8 mouse cellular contexts compared by ENCODE assay signal in the genomic region with DNA sequence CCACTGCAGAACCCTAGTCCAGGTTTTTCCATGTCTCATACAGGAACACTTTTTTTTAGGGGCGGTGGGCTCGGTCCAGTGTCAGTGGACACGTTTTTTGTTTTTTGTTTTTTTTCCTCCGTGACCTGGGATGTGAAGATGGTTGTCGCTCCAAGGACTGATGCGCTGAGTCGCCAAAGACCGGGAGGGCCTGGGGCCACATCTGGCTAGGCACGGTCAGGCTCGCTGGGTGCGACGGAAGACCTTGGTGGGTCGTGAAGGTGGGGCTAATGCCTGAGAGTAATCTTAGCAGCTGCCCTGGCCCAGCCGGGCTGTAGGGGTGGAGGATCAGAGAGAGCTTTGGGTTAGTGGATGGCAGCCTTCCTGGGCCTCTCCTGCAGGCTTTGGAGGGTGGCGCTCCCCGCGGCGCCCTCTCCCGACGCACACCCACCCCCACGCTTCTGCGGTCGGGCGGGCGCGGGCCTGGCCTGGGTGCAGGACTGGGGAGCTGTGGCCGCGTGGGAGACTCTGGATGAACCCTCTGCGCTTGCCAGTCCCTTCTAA. TPM values are rescaled to one million over a fixed set of nuclear protein-coding genes. Genes with fewer than 3 reads are reported as not detected.
DNase-seq lines count a peak whose midpoint lies in the region; ATAC-seq and TF ChIP-seq lines count a peak whose summit lies in the region.

No protein-coding gene starts in this region.

- TF ChIP-seq POLR2A in kidney, adult 2 months (IDR thresholded peaks at IDR 0.05; ENCODE audit: low read depth, low read length) = no peak

- H3K36me3 ChIP-seq in kidney, adult 2 months (ENCODE audit: control insufficient read depth, insufficient read depth, low read length) = no peaks in the 10 kb centered on the region
- H3K36me3 ChIP-seq in ES-E14 (ENCODE audit: control insufficient read depth, insufficient read depth, low read length, poor library complexity, severe bottlenecking) = no peaks in the 10 kb centered on the region; the same call in 1 of the 2 replicates
- H3K36me3 ChIP-seq in heart, embryonic 10.5 days = peaks cover 11% of the 10 kb centered on the region
- peaks cover 24% of the 10 kb centered on the region; the same call in 1 of the 2 replicates for H3K36me3 ChIP-seq in limb, embryonic 12.5 days
- no peaks in the 10 kb centered on the region for H3K36me3 ChIP-seq in midbrain, embryonic 16.5 days (ENCODE audit: control insufficient read depth, insufficient read depth, low read length)

- no peak for DNase-seq in kidney, adult 2 months
- no peak for DNase-seq in kidney, adult 11 months
- no peak for DNase-seq in ES-E14 (ENCODE audit: low read depth, low spot score)
- DNase-seq in cerebellum, postnatal 36 days = peak; percentile 47 to 54
- DNase-seq in heart, embryonic 10.5 days (ENCODE audit: low spot score) = no peak
- DNase-seq in thymus, postnatal 4 days = peak; percentile 58

- H3K4me1 ChIP-seq in kidney, adult 2 months (ENCODE audit: control insufficient read depth, insufficient read depth, low read length) = peaks cover 9% of the 10 kb centered on the region
- H3K4me1 ChIP-seq in ES-E14 (ENCODE audit: control insufficient read depth in 2 of 2, insufficient read depth in 2 of 2, low read length in 2 of 2, poor library complexity in 1 of 2) = peaks cover 3 to 21% of the 10 kb centered on the region in 2 experiments; a peak in 2 of 4 replicates
- peaks cover 48% of the 10 kb centered on the region for H3K4me1 ChIP-seq in heart, embryonic 10.5 days
- H3K4me1 ChIP-seq in limb, embryonic 12.5 days (replicated peaks) = peaks cover 48% of the 10 kb centered on the region
- H3K4me1 ChIP-seq in midbrain, embryonic 16.5 days (ENCODE audit: control insufficient read depth, insufficient read depth, low read length) = peaks cover 38% of the 10 kb centered on the region

- no peak for TF ChIP-seq CTCF in kidney, adult 2 months (conservative IDR thresholded peaks at IDR 0.05; ENCODE audit: insufficient read depth, insufficient read length, low read depth, low read length)

- in situ Hi-C loops in ES-E14 (cut with MboI; ENCODE audit: low sequenced_read_pairs in 2 of 2, unreplicated experiment in 2 of 2) = loop anchor here in 1 of 2 experiments (5.0 kb wide), 1 partner anchor 35 kb away; no protein-coding TSS in a partner anchor

- 6% methylated on average over 29 of the region's 29 CpGs for WGBS in kidney, adult 2 months
- WGBS in heart, embryonic 10.5 days = under 1% methylated on average over 29 of the region's 29 CpGs
- WGBS in limb, embryonic 12.5 days = under 1% methylated on average over 29 of the region's 29 CpGs
- under 1% methylated on average over 27 of the region's 29 CpGs for WGBS in midbrain, embryonic 16.5 days

- no peak; the same call in 1 of the 2 replicates for ATAC-seq in limb, embryonic 12.5 days (ENCODE audit: insufficient number of reproducible peaks, insufficient read depth, low FRiP score, low TSS enrichment, low read depth)
- peak; percentile 20 for ATAC-seq in midbrain, embryonic 16.5 days

- H3K4me3 ChIP-seq in kidney, adult 2 months (ENCODE audit: insufficient read depth, low read depth, low read length) = peak overlapping the region; percentile 71
- H3K4me3 ChIP-seq in ES-E14 (ENCODE audit: insufficient read depth in 1 of 2, low read depth in 1 of 2, low read length in 2 of 2, poor library complexity in 1 of 2, severe bottlenecking in 1 of 2) = peak overlapping the region; percentile 89 to 92
- H3K4me3 ChIP-seq in heart, embryonic 10.5 days = peak overlapping the region; percentile 88
- H3K4me3 ChIP-seq in limb, embryonic 12.5 days (replicated peaks) = peak overlapping the region; percentile 94
- H3K4me3 ChIP-seq in midbrain, embryonic 16.5 days (ENCODE audit: low read depth, low read length) = peak overlapping the region; percentile 93

- H3K27me3 ChIP-seq in kidney, adult 2 months (replicated peaks; ENCODE audit: control insufficient read depth, insufficient read depth, low read length) = no peaks in the 10 kb centered on the region
- H3K27me3 ChIP-seq in heart, embryonic 10.5 days (ENCODE audit: insufficient read depth, poor library complexity, severe bottlenecking) = no peaks in the 10 kb centered on the region
- H3K27me3 ChIP-seq in limb, embryonic 12.5 days = no peaks in the 10 kb centered on the region
- no peaks in the 10 kb centered on the region for H3K27me3 ChIP-seq in midbrain, embryonic 16.5 days (ENCODE audit: control insufficient read depth, insufficient read depth, low read depth, low read length)

- H3K4me2 ChIP-seq in limb, embryonic 12.5 days = peak overlapping the region; percentile 99
- H3K4me2 ChIP-seq in midbrain, embryonic 16.5 days (ENCODE audit: low read length) = peak overlapping the region; percentile 95

- no peak overlapping the region for H3K27ac ChIP-seq in kidney, adult 2 months (ENCODE audit: insufficient read depth, low read depth, low read length)
- H3K27ac ChIP-seq in ES-E14 (ENCODE audit: insufficient read depth, low read depth, low read length, poor library complexity, severe bottlenecking) = no peak overlapping the region
- H3K27ac ChIP-seq in heart, embryonic 10.5 days = peak overlapping the region; percentile 97
- H3K27ac ChIP-seq in limb, embryonic 12.5 days = peak overlapping the region; percentile 93
- peak overlapping the region; percentile 83 for H3K27ac ChIP-seq in midbrain, embryonic 16.5 days (ENCODE audit: low read length)

- H3K9ac ChIP-seq in ES-E14 (ENCODE audit: insufficient read depth, low read depth, low read length, poor library complexity, severe bottlenecking) = peak overlapping the region; percentile 86
- H3K9ac ChIP-seq in limb, embryonic 12.5 days (replicated peaks) = peak overlapping the region; percentile 97
- H3K9ac ChIP-seq in midbrain, embryonic 16.5 days (ENCODE audit: low read depth, low read length) = peak overlapping the region; percentile 95

- H3K9me3 ChIP-seq in ES-E14 (ENCODE audit: control insufficient read depth, insufficient read depth, low read depth, low read length) = no peaks in the 10 kb centered on the region
- no peaks in the 10 kb centered on the region for H3K9me3 ChIP-seq in heart, embryonic 10.5 days
- no peaks in the 10 kb centered on the region for H3K9me3 ChIP-seq in limb, embryonic 12.5 days
- H3K9me3 ChIP-seq in midbrain, embryonic 16.5 days (replicated peaks; ENCODE audit: control insufficient read depth, low read length, poor library complexity, severe bottlenecking) = no peaks in the 10 kb centered on the region

TF ChIP-seq in ES-E14, 5 proteins besides CTCF, POLR2A, EP300 and RAD21:
- TF ChIP-seq ZNF384 (IDR thresholded peaks at IDR 0.05; ENCODE audit: low read depth, low read length) = no peak
TF ChIP-seq in ES-E14: peak in this region for 0.

RNA-seq across cellular contexts. Expression of gene Agap3, which starts 0.8 kb away (rescaled TPM):
- 59.4 and 62.3 TPM in 2 replicates for polyA plus RNA-seq in kidney, adult 2 months (2012; rRNA removed)
- total RNA-seq in ES-E14 (2012; rRNA removed) = 50.1 and 51.2 TPM in 2 replicates
- polyA plus RNA-seq in heart, embryonic 10.5 days (2016; fragmentation: Nextera tagmentation; extraction: Ambion mirVana) = 20.1 and 30.1 TPM in 2 replicates
- polyA plus RNA-seq in limb, embryonic 12.5 days (2016; fragmentation: Nextera tagmentation; extraction: Ambion mirVana) = 42.0 and 67.8 TPM in 2 replicates
- 55.6 and 56.9 TPM in 2 replicates for polyA plus RNA-seq in midbrain, embryonic 16.5 days (2015; fragmentation: Nextera tagmentation; extraction: Ambion mirVana)

RNA-seq across cellular contexts. Expression of gene Tmub1, which starts 5.1 kb away (rescaled TPM):
- polyA plus RNA-seq in kidney, adult 2 months (2012; rRNA removed) = 60.0 and 68.9 TPM in 2 replicates
- 7.8 and 11.5 TPM in 2 replicates for total RNA-seq in ES-E14 (2012; rRNA removed)
- polyA plus RNA-seq in heart, embryonic 10.5 days (2016; fragmentation: Nextera tagmentation; extraction: Ambion mirVana) = 21.3 and 22.3 TPM in 2 replicates
- polyA plus RNA-seq in limb, embryonic 12.5 days (2016; fragmentation: Nextera tagmentation; extraction: Ambion mirVana) = 21.0 and 21.8 TPM in 2 replicates
- 60.1 and 63.2 TPM in 2 replicates for polyA plus RNA-seq in midbrain, embryonic 16.5 days (2015; fragmentation: Nextera tagmentation; extraction: Ambion mirVana)

RNA-seq across cellular contexts. Expression of gene Fastk, which starts 7.7 kb away (rescaled TPM):
- polyA plus RNA-seq in kidney, adult 2 months (2012; rRNA removed) = 291 and 403 TPM in 2 replicates
- 70.4 and 111 TPM in 2 replicates for total RNA-seq in ES-E14 (2012; rRNA removed)
- polyA plus RNA-seq in heart, embryonic 10.5 days (2016; fragmentation: Nextera tagmentation; extraction: Ambion mirVana) = 156 and 197 TPM in 2 replicates
- polyA plus RNA-seq in limb, embryonic 12.5 days (2016; fragmentation: Nextera tagmentation; extraction: Ambion mirVana) = 105 TPM in 2 replicates
- polyA plus RNA-seq in midbrain, embryonic 16.5 days (2015; fragmentation: Nextera tagmentation; extraction: Ambion mirVana) = 93.0 and 96.2 TPM in 2 replicates

RNA-seq across cellular contexts. Expression of gene Slc4a2, which starts 29.1 kb away (rescaled TPM):
- 56.8 and 66.9 TPM in 2 replicates for polyA plus RNA-seq in kidney, adult 2 months (2012; rRNA removed)
- 30.4 and 31.5 TPM in 2 replicates for total RNA-seq in ES-E14 (2012; rRNA removed)
- polyA plus RNA-seq in heart, embryonic 10.5 days (2016; fragmentation: Nextera tagmentation; extraction: Ambion mirVana) = 33.2 and 36.0 TPM in 2 replicates
- polyA plus RNA-seq in limb, embryonic 12.5 days (2016; fragmentation: Nextera tagmentation; extraction: Ambion mirVana) = 47.1 and 50.2 TPM in 2 replicates
- polyA plus RNA-seq in midbrain, embryonic 16.5 days (2015; fragmentation: Nextera tagmentation; extraction: Ambion mirVana) = 22.2 and 23.7 TPM in 2 replicates

RNA-seq across cellular contexts. Expression of gene Cdk5, which starts 29.4 kb away (rescaled TPM):
- polyA plus RNA-seq in kidney, adult 2 months (2012; rRNA removed) = 78.0 and 83.2 TPM in 2 replicates
- total RNA-seq in ES-E14 (2012; rRNA removed) = 17.8 and 23.4 TPM in 2 replicates
- polyA plus RNA-seq in heart, embryonic 10.5 days (2016; fragmentation: Nextera tagmentation; extraction: Ambion mirVana) = 33.9 and 37.4 TPM in 2 replicates
- 53.8 and 54.5 TPM in 2 replicates for polyA plus RNA-seq in limb, embryonic 12.5 days (2016; fragmentation: Nextera tagmentation; extraction: Ambion mirVana)
- polyA plus RNA-seq in midbrain, embryonic 16.5 days (2015; fragmentation: Nextera tagmentation; extraction: Ambion mirVana) = 130 and 149 TPM in 2 replicates

Comparison
In these comparisons a context has a peak if more than half of its experiments do, and no peak if none do; other contexts are left out.
1. DNase-seq: peak in cerebellum, postnatal 36 days (2 of 2) and thymus, postnatal 4 days (single experiment); none in kidney, adult 2 months (single experiment), kidney, adult 11 months (single experiment), ES-E14 (single experiment) and heart, embryonic 10.5 days (single experiment).
2. H3K27ac ChIP-seq: peak in heart, embryonic 10.5 days (single experiment), limb, embryonic 12.5 days (single experiment) and midbrain, embryonic 16.5 days (single experiment); none in kidney, adult 2 months (single experiment) and ES-E14 (single experiment).
3. Peak in every context shown above with its lines, with median percentiles within 50 percentile points of each other: H3K4me3 ChIP-seq and H3K9ac ChIP-seq.